Mouse (Mus musculus): ENCODE measurements around the gene Cyp2b23.
"Not testable (repeated sequence)": the region's sequence is repeated elsewhere in the genome, so short reads cannot be mapped to it uniquely, and the experiment has no call there.

The Cyp2b23 gene

GRCm38 (mm10) chr7:26686337-26686736 is at the start of gene Cyp2b23:
Gene Cyp2b23, minus strand, starts transcription at chr7:26686437.
- DNase-seq: no peak

- no peak for DNase-seq
Observed at GRCm38 (mm10) chr7:26711061-26711460, 24.8 kb upstream of the Cyp2b23 start.

- no peak for DNase-seq
Observed at GRCm38 (mm10) chr7:26707061-26707460, 20.8 kb upstream of the Cyp2b23 start.

- DNase-seq: not testable (repeated sequence)
Observed at GRCm38 (mm10) chr7:26706191-26706590, 20.0 kb upstream of the Cyp2b23 start.

- DNase-seq: no peak
Observed at GRCm38 (mm10) chr7:26700151-26700550, 13.9 kb upstream of the Cyp2b23 start.

- no peak for DNase-seq
Observed at GRCm38 (mm10) chr7:26685713-26686112, 524 bp downstream of the Cyp2b23 start.

- DNase-seq: not testable (repeated sequence)
Observed at GRCm38 (mm10) chr7:26667466-26667865, 18.8 kb downstream of the Cyp2b23 start.

GRCm38 (mm10) chr7:26666011-26666410 is 20.2 kb downstream of the Cyp2b23 start:
- DNase-seq: no peak

- not testable (repeated sequence) for DNase-seq
Observed at GRCm38 (mm10) chr7:26618364-26618763, 67.9 kb downstream of the Cyp2b23 start, which contains the start of gene Vmn1r185. Gene Vmn1r185, minus strand, starts transcription at chr7:26618464.

Data from spleen, adult 18-20 months (tissue).